Mouse (Mus musculus): Measurements from ENCODE around the gene Acp7.

DNA sequence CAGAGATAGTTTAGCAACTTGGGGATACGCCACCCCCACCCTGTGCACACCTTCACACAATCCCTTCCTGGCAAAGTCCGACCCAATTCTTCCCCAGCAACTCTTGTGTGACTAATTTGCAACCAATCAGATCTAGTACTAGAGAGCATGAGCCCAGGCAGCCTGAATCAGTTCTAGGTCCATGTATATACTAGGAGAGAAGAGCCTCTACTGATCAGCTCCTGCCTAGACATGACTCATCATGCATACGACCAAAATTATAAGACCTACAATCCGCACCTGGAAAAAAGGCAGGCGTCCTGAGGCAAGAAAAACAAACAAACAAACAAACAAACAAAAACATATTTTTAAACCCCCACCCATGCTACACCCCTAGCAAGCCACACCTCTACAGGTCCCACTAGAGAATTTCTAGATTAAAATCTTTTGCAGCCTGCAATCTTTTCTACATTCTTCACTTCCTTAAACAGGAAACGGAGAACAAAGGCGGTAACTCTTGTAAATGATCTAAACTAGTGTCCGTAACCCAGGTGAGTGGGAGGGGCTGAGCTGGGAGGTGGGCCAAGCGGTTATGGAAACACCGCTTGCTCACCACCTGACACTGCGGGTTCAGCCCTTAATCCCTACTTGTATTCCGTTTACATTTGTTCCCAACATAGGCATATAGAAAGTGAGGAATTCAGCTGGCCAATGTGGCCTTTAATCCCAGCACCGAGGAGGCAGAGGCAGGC is 45.8 kb upstream of the Acp7 start:
- TF ChIP-seq CTCF (conservative IDR thresholded peaks at IDR 0.05; ENCODE audit: low read length) (no peak), POU5F1 (IDR thresholded peaks at IDR 0.05; ENCODE audit: borderline replicate concordance, low read length) (no peak)

Data from E14TG2a.4 (cell line).